In genomic region chr2:159566461-159566860, GRCm38 (mm10) we compare ENCODE assay signal across 9 mouse cellular contexts.
DNase-seq lines count a peak whose midpoint lies in the region; ATAC-seq and TF ChIP-seq lines count a peak whose summit lies in the region.
"Had no signal": no experiment of that assay in that cellular context is flagged by ENCODE, and none has a peak within 500 bp of the region (broad histone marks: within the 10 kb centered on the region; RNA-seq: fewer than 3 reads in every experiment).

No protein-coding gene starts in this region.

- H3K27ac ChIP-seq in heart, embryonic 12.5 days (ENCODE audit: poor library complexity, severe bottlenecking), result no peak overlapping the region
- no peak overlapping the region for H3K27ac ChIP-seq in lung, postnatal 0 days (ENCODE audit: low read length)
- H3K27ac ChIP-seq in forebrain, embryonic 12.5 days, result no peak overlapping the region
- H3K27ac ChIP-seq in forebrain, embryonic 13.5 days, result no peak overlapping the region

- TF ChIP-seq EP300 in lung, postnatal 0 days (IDR thresholded peaks at IDR 0.05), result no peak

- ATAC-seq in heart, embryonic 12.5 days (ENCODE audit: insufficient number of reproducible peaks, low FRiP score), result no peak
- no peak for ATAC-seq in lung, postnatal 0 days
- ATAC-seq in forebrain, embryonic 12.5 days (ENCODE audit: low FRiP score), result no peak
- ATAC-seq in forebrain, embryonic 13.5 days, result no peak
- no peak for ATAC-seq in CD4-positive, CD25-positive, alpha-beta regulatory T cell, adult 4 months

- no peaks in the 10 kb centered on the region for H3K4me1 ChIP-seq in heart, embryonic 12.5 days (replicated peaks)
- no peaks in the 10 kb centered on the region for H3K4me1 ChIP-seq in lung, postnatal 0 days (ENCODE audit: insufficient read depth, low read depth, low read length)
- no peaks in the 10 kb centered on the region for H3K4me1 ChIP-seq in forebrain, embryonic 12.5 days
- no peaks in the 10 kb centered on the region for H3K4me1 ChIP-seq in forebrain, embryonic 13.5 days
- H3K4me1 ChIP-seq: megakaryocyte, embryonic 14.5 days had no signal

- no peak overlapping the region for H3K4me2 ChIP-seq in heart, embryonic 12.5 days
- H3K4me2 ChIP-seq in lung, postnatal 0 days (replicated peaks; ENCODE audit: low read depth, low read length), result no peak overlapping the region
- H3K4me2 ChIP-seq in forebrain, embryonic 12.5 days, result no peak overlapping the region
- no peak overlapping the region for H3K4me2 ChIP-seq in forebrain, embryonic 13.5 days

- intact Hi-C loops in gastrocnemius, postnatal 36 days (cut with DNase I), result no loop called here

- H3K9ac ChIP-seq in heart, embryonic 12.5 days, result no peak overlapping the region
- H3K9ac ChIP-seq in lung, postnatal 0 days (replicated peaks; ENCODE audit: low read depth), result no peak overlapping the region
- H3K9ac ChIP-seq in forebrain, embryonic 12.5 days, result no peak overlapping the region
- no peak overlapping the region for H3K9ac ChIP-seq in forebrain, embryonic 13.5 days

- WGBS in heart, embryonic 12.5 days, result 60% methylated on average over 5 of the region's 5 CpGs
- 52% methylated on average over 5 of the region's 5 CpGs for WGBS in lung, postnatal 0 days
- WGBS in forebrain, embryonic 12.5 days, result 79% methylated on average over 5 of the region's 5 CpGs
- WGBS in forebrain, embryonic 13.5 days, result 76% methylated on average over 5 of the region's 5 CpGs

- H3K36me3 ChIP-seq in heart, embryonic 12.5 days, result no peaks in the 10 kb centered on the region
- no peaks in the 10 kb centered on the region for H3K36me3 ChIP-seq in lung, postnatal 0 days (ENCODE audit: insufficient read depth, low read length)
- no peaks in the 10 kb centered on the region for H3K36me3 ChIP-seq in forebrain, embryonic 12.5 days (replicated peaks)
- H3K36me3 ChIP-seq in forebrain, embryonic 13.5 days (ENCODE audit: poor library complexity, severe bottlenecking), result no peaks in the 10 kb centered on the region

- H3K9me3 ChIP-seq in heart, embryonic 12.5 days (replicated peaks), result no peaks in the 10 kb centered on the region
- H3K9me3 ChIP-seq in lung, postnatal 0 days (ENCODE audit: low read length), result no peaks in the 10 kb centered on the region
- H3K9me3 ChIP-seq in forebrain, embryonic 12.5 days, result no peaks in the 10 kb centered on the region
- H3K9me3 ChIP-seq in forebrain, embryonic 13.5 days (replicated peaks), result no peaks in the 10 kb centered on the region

- TF ChIP-seq CTCF in lung, postnatal 0 days (IDR thresholded peaks at IDR 0.05), result no peak

- no peaks in the 10 kb centered on the region for H3K27me3 ChIP-seq in heart, embryonic 12.5 days (replicated peaks)
- H3K27me3 ChIP-seq in lung, postnatal 0 days (replicated peaks; ENCODE audit: insufficient read depth, low read length), result no peaks in the 10 kb centered on the region
- no peaks in the 10 kb centered on the region for H3K27me3 ChIP-seq in forebrain, embryonic 12.5 days
- H3K27me3 ChIP-seq in forebrain, embryonic 13.5 days, result no peaks in the 10 kb centered on the region
- H3K27me3 ChIP-seq: megakaryocyte, embryonic 14.5 days had no signal

- no peak overlapping the region for H3K4me3 ChIP-seq in heart, embryonic 12.5 days
- H3K4me3 ChIP-seq in lung, postnatal 0 days (ENCODE audit: low read depth, low read length), result no peak overlapping the region
- no peak overlapping the region for H3K4me3 ChIP-seq in forebrain, embryonic 12.5 days (replicated peaks)
- no peak overlapping the region for H3K4me3 ChIP-seq in forebrain, embryonic 13.5 days
- H3K4me3 ChIP-seq: megakaryocyte, embryonic 14.5 days had no signal

- peak; percentile 87 to 89 for DNase-seq in heart, adult 18-20 months
- DNase-seq in adrenal gland, adult 18-20 months (ENCODE audit: low spot score in 2 of 2), result peak; percentile 40 to 42
- peak; percentile 87 to 93 for DNase-seq in gastrocnemius, postnatal 36 days
- DNase-seq in lung, postnatal 0 days (ENCODE audit: low spot score), result peak; percentile 13

Comparison
In these comparisons a context has a peak if more than half of its experiments do, and no peak if none do; other contexts are left out.
1. DNase-seq: peak in every context shown above with its lines; median percentile 90 in gastrocnemius, postnatal 36 days; 88 in heart, adult 18-20 months; 41 in adrenal gland, adult 18-20 months; 13 in lung, postnatal 0 days.